Mouse (Mus musculus): ENCODE measurements around the gene Timm8a1.

Gene Timm8a1

GRCm38 (mm10) chrX:134541145-134541954, at the start of gene Timm8a1:
Timm8a1 (minus strand) TSS chrX:134541865.
- DNase-seq (ENCODE audit: inconsistent age in 2 of 2, low spot score in 1 of 2), result peak; percentile 64 to 88

DNA sequence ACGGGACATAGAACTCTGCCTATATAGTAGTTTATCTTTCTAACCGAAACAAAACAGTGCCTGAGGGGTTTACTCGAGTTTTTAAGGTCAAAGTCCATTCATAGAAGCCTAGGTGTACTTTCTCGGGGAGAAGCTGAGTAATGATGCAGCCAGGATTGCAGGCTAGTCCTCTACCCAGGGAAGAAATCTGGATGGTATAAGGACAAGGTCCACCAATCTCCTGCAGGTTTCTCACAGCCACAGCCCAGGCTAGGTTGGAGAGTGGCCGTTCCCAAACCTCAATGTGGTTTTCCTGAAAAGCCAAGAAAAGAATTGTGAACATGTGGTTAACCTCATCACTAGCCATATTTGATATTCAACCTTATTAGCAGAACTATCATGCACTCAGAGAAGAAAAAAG, 48.2 kb upstream of the Timm8a1 start:
- no peak for DNase-seq (ENCODE audit: inconsistent age in 2 of 2, low spot score in 1 of 2)

GRCm38 (mm10) chrX:134588997-134589396, 47.3 kb upstream of the Timm8a1 start:
- DNase-seq (ENCODE audit: inconsistent age in 2 of 2, low spot score in 1 of 2), result no peak

DNA sequence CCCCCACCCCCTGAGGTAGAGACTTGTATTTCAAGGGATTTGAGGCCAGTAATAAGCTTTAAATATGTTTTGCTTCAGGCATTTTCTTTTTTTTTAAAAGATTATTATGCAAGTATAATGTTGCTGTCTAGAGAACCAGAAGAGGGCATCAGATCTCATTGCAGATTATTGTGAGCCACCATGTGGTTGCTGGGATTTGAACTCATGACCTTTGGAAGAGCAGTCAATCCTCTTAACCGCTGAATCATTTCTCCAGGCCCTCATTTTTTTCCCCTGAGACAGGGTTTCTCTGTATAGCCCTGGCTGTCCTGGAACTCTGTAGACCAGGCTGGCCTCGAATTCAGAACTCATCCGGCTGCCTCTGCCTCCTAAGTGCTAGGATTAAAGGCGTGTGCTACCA, 46.6 kb upstream of the Timm8a1 start:
- DNase-seq (ENCODE audit: inconsistent age in 2 of 2, low spot score in 1 of 2), result no peak

DNA sequence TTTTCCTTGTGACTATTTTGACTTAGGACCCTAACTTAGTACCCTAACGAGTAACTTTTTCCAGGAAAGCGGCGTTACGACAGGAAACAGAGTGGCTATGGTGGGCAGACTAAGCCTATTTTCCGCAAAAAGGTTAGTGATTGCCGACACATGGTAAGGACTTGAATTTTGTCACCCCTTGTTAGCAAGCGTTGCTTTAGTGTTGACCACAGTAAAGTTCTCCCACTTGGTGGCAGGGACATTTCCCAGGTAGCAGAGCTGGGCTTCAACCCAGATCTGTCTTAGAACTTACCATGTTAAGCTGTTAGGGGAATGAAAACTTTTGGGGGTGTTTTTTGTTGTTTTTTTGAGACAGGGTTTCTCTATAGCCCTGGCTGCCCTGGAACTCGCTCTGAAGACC, 44.8 kb upstream of the Timm8a1 start:
- peak in 1 of 2 experiments; percentile 31 for DNase-seq (ENCODE audit: inconsistent age in 2 of 2, low spot score in 1 of 2)

GRCm38 (mm10) chrX:134585103-134586002, 43.7 kb upstream of the Timm8a1 start, which contains the start of gene Rpl36a:
Rpl36a (plus strand) TSS chrX:134585654.
- DNase-seq (ENCODE audit: inconsistent age in 2 of 2, low spot score in 1 of 2), result peak; percentile 90 to 96

DNA sequence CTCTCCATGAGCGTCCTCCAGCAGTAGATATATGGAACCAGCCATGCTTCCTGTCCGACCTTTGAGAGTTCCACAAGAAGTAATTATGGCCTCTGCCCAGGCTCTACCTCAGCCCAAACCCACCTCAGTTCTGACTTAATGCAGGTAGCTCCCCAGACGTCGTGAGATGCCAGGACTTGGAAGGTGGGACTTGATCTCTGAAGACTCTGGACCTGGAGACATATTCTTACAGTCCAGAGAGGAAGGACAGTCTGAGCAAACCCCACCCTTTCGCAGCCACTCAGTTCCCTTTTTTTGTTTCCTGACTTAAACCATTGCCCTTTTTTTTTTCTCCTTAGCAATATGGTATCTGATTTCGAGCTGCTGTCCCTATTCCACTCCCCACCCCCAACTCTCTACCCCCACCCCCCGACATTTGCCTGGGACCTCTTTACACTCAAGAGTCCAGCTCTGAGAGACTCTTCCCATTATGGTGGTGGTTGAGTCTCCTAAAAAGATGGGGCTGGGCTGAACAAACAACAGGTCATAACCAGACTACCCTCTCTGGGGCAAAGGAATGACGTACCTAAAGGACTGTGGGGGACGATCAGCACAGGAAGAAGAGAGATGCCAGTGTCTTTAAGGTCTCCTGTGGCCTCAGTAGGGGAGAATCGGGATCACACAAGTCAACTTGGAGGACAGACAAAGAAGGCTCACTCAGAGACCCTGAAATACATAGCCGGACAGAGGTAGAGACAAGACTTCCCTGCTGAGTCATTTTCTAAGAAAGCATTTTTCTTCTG, 41.4 kb upstream of the Timm8a1 start, which contains the start of gene Btk:
TSS of gene Btk (minus strand) at position 683 of the 782 bp plus-strand sequence.
- DNase-seq (ENCODE audit: inconsistent age in 2 of 2, low spot score in 1 of 2), result no peak

DNA sequence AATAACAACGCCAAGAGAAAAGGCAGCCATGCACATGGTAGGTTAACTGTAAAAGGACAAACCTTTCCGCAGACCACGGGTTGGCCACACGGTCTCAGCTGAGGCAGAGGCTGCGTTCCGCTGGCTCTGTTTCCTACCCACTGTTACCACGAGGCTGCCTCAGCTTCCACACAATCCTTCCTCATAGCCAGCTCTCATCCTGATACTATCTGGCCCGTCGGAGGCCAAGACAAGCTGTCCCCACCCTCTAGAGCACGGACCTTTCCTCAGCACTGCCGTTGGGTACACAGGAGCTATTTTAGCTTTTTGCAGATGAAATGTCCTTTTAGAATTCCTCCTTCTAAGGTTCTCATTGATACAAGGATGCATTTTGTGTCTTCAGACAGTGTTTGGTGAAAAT, 40.6 kb upstream of the Timm8a1 start:
- DNase-seq (ENCODE audit: inconsistent age in 2 of 2, low spot score in 1 of 2), result no peak

DNA sequence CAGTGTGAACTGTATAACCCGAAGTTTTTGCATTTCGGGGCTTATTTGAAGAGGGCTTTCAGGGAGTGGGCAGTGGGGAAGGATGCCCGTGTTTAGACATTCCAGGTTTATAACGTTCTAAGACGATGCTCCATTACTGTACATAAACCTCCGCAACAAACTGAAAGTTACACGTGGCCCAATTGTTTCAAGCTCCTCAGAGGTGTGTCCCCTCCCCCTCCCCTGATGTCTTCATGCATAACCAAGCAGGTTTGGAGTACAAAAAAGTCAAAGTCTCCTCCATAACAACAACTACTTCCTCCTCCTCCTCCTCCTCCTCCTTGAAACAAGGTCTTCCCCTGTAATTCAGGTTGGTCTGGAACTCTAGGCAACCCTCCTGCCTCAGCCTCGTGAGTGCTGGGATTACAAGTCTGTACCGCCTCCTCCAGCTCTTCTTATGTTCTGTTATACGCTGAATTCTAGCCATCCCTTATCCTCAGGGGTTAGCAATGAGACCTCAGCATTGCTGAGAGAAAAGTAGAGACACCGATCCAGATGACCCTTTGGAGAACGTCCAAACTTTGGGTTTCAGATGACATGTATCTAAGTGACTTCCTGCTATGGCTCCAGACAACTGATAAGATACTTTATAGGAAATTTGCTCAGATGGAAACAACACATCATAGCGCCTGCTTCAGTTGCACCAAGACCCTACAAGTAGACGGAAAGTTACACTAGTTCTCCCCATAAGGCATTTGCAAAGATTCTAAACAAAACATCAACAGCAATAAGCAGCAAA, 39.1 kb upstream of the Timm8a1 start:
- no peak for DNase-seq (ENCODE audit: inconsistent age in 2 of 2, low spot score in 1 of 2)

GRCm38 (mm10) chrX:134577896-134578295, 36.2 kb upstream of the Timm8a1 start:
- DNase-seq (ENCODE audit: inconsistent age in 2 of 2, low spot score in 1 of 2), result no peak

- DNase-seq (ENCODE audit: inconsistent age in 2 of 2, low spot score in 1 of 2), result no peak
These were observed 25.0 kb upstream of the Timm8a1 start for GRCm38 (mm10) chrX:134566536-134567222.

- no peak for DNase-seq (ENCODE audit: inconsistent age in 2 of 2, low spot score in 1 of 2)
These were observed 22.7 kb upstream of the Timm8a1 start for GRCm38 (mm10) chrX:134564326-134564725.

DNA sequence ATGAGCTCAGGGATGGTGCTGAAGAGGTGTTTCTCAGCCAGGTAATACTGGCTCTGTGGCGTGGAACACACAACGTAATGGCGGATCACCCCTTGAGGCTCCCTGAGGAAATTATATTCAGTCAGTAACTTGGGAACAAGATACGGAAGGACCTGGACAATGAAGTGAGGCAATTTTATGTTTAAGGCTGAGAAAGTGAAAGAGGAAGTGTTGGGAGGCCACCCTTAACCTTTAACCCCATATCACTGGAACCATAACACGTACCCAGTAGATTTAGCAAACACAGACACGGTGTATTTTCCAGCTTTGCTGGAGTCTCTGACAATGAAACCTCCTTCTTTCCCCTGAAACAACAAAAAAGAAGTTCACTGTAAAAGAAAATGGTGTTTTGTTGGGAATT, 12.8 kb upstream of the Timm8a1 start:
- no peak for DNase-seq (ENCODE audit: inconsistent age in 2 of 2, low spot score in 1 of 2)

DNA sequence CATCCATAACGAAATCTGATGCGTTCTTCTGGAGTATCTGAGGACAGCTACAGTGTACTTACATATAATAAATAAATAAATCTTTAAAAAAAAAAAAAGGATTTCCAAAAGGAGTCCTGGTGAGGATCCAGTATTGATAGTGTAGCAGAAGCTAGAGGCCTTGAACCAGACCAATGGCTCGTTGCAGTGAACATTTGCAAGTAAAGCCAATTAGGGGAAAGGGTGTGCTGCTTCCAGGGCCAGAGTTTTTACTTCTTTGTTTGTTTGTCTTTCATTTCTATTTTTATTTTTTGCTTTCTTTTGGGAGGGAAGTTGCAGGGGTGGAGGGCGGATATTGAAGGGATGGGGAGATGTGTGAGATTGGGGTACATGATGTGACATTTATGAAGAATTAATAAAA, 11.7 kb upstream of the Timm8a1 start:
- no peak for DNase-seq (ENCODE audit: inconsistent age in 2 of 2, low spot score in 1 of 2)

DNA sequence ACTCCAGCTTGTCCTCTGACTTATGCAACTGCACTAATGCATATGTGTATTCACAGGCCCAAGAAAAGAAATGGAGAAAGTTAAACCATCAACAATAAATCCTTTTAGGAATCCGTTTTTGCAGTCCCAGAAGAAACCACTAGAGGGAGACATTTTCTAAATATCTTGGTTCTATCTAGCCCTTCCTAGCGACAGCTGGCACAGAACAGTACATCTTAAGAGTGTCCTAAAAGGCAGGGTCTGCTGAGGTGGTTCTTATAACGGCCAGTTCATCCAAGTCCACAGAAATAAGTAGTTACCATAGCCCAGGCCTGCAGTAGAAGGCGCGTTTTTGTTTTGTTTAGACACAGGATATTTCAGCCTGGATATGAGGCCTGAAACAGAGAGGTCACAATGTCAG, 9.2 kb upstream of the Timm8a1 start:
- peak in 1 of 2 experiments; percentile 74 for DNase-seq (ENCODE audit: inconsistent age in 2 of 2, low spot score in 1 of 2)

- DNase-seq (ENCODE audit: inconsistent age in 2 of 2, low spot score in 1 of 2), result no peak
These were observed 5.7 kb upstream of the Timm8a1 start for GRCm38 (mm10) chrX:134547330-134547729.

DNA sequence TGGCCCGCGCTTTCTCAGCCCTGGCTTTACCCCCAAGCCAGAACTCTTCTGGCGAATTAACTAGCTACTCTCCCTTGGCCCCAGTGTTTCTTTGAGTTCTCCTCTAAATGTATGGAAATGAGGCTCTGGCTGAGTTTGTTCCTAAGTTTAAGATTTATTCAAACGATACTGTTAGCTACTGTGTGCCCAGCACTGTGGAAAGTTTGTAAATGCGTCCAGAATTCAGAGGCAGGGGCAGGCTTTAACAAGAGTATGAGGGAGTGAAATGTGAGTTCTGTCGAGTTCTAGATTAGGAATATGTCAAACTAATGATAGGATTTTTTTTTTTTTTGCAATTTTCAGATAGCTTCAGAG, 267 bp upstream of the Timm8a1 start:
- DNase-seq (ENCODE audit: inconsistent age in 2 of 2, low spot score in 1 of 2), result no peak

DNA sequence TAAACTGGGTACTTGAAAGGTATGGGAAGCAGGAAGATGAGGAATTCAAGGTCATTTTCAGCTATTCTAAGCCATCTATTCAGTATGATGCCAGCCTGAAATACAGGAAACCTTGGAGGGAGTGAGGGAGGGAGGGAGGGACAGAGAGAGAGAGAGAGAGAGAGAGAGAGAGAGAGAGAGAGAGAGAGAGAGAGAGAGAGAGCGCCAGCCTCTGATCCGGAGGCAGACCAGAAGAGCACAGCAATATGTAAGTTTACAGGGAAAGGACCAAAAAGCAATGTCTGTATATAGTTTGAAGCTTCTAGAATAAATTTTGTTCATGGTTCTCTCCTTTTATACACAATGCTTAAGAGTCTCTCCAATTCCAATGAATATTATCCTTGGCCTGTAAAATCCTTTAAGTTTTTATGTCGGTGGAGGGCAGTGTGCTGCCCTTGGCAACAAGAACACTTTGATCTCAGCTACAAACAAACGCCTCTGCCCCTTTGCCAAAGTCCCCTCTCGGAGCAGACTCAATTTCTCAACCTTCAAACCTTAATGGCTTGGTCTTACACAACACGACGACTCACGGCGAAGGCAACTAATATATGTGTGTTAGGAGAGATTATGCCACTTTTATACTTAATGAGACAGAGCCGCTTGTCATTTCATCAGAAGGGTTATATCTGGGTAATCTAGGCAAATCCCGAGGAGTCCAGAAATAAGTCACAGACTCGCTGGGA, 1.1 kb downstream of the Timm8a1 start:
- DNase-seq (ENCODE audit: inconsistent age in 2 of 2, low spot score in 1 of 2), result peak; percentile 26 to 70

DNA sequence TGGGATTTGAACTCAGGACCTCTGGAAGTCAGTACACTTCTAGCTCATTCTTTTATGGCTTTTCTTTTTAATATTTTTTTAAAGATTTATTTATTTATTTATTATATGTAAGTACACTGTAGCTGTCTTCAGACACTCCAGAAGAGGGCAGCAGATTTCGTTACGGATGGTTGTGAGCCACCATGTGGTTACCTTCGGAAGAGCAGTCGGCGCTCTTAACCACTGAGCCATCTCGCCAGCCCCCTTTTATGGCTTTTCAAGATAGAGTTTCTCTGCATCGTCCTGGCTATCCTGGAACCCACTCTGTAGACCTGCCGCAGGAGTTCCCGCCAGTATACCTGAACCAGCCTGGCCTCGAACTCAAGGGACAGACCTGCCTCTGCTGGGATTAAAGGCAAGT, 1.9 kb downstream of the Timm8a1 start:
- peak; percentile 5 to 27 for DNase-seq (ENCODE audit: inconsistent age in 2 of 2, low spot score in 1 of 2)

Data from adrenal gland, adult (tissue).